Mouse (Mus musculus): ENCODE measurements at regions not wholly inside any gene's neighbourhood (a gene's known extent, or its start where the extent isn't known, plus 50 kb on each side); places are given as distances from the start of the nearest gene placed in this dataset.

DNA sequence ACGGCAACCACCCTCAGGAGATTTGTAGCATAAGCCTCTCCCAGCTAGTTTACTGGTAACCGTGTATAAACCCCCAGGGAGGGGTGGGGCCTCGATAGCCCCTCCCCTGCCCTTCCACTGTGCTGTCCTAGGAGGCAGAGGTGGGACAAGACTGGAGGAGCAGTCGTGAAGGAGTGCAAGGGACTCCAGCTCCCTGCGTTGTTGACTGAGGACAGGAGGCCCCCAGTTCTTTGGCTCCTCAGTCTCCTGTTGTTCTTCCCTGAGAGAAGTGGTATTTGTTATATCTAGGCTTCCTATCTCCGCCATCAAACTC lies 58.5 kb upstream of the Zfp217 start:
- peak; percentile 89 for DNase-seq (ENCODE audit: low spot score)
- Histone ChIP-seq H3K4me1 (ENCODE audit: insufficient read depth, low read depth, low read length) (peaks cover 57% of the 10 kb centered on the region), H3K36me3 (replicated peaks) (no peaks in the 10 kb centered on the region), H3K27me3 (ENCODE audit: insufficient read depth, low read length) (no peaks in the 10 kb centered on the region; the same call in 1 of the 2 replicates), H3K4me3 (ENCODE audit: low read depth, low read length) (peak overlapping the region; percentile 53; the same call in 1 of the 2 replicates), H3K9me3 (replicated peaks) (no peaks in the 10 kb centered on the region)
- TF ChIP-seq TAL1 (conservative IDR thresholded peaks at IDR 0.05; ENCODE audit: low read depth, low read length) (no peak), GATA2 (IDR thresholded peaks at IDR 0.05; ENCODE audit: borderline replicate concordance, low read depth, low read length) (no peak), POLR2AphosphoS5 (IDR thresholded peaks at IDR 0.05; ENCODE audit: insufficient replicate concordance, low read depth, low read length) (no peak), GATA1 (IDR thresholded peaks at IDR 0.05; ENCODE audit: borderline replicate concordance, low read length) (no peak), CTCF (IDR thresholded peaks at IDR 0.05; ENCODE audit: low read depth, low read length) (no peak)
- peak; percentile 81 for ATAC-seq (ENCODE audit: extremely low read depth, insufficient number of reproducible peaks, low FRiP score, poor library complexity, severe bottlenecking)

- Histone ChIP-seq H3K36me3 (replicated peaks) (no peaks in the 10 kb centered on the region), H3K4me3 (ENCODE audit: low read depth, low read length) (peak overlapping the region; percentile 67), H3K4me1 (ENCODE audit: insufficient read depth, low read depth, low read length) (peaks cover 60% of the 10 kb centered on the region), H3K27me3 (ENCODE audit: insufficient read depth, low read length) (no peaks in the 10 kb centered on the region), H3K9me3 (replicated peaks) (no peaks in the 10 kb centered on the region)
- ATAC-seq (ENCODE audit: extremely low read depth, insufficient number of reproducible peaks, low FRiP score, poor library complexity, severe bottlenecking): peak; percentile 16; the same call in 1 of the 2 replicates
- no peak for TF ChIP-seq GATA1 (IDR thresholded peaks at IDR 0.05; ENCODE audit: borderline replicate concordance, low read length)
- no peak for TF ChIP-seq GATA2 (IDR thresholded peaks at IDR 0.05; ENCODE audit: borderline replicate concordance, low read depth, low read length)
- no peak for TF ChIP-seq TAL1 (conservative IDR thresholded peaks at IDR 0.05; ENCODE audit: low read depth, low read length)
- TF ChIP-seq CTCF (IDR thresholded peaks at IDR 0.05; ENCODE audit: low read depth, low read length): no peak
- TF ChIP-seq POLR2AphosphoS5 (IDR thresholded peaks at IDR 0.05; ENCODE audit: insufficient replicate concordance, low read depth, low read length): no peak
- DNase-seq (ENCODE audit: low spot score): peak; percentile 61
Measured at GRCm38 (mm10) chr2:170205591-170206441, 57.9 kb upstream of the Zfp217 start.

GRCm38 (mm10) chr2:170204768-170205514 lies 57.0 kb upstream of the Zfp217 start:
- ATAC-seq (ENCODE audit: extremely low read depth, insufficient number of reproducible peaks, low FRiP score, poor library complexity, severe bottlenecking): no peak
- peak overlapping the region; percentile 67 for H3K4me3 ChIP-seq (ENCODE audit: low read depth, low read length)
- no peak for DNase-seq (ENCODE audit: low spot score)
- H3K36me3 ChIP-seq (replicated peaks): no peaks in the 10 kb centered on the region
- H3K9me3 ChIP-seq (replicated peaks): no peaks in the 10 kb centered on the region
- H3K4me1 ChIP-seq (ENCODE audit: insufficient read depth, low read depth, low read length): peaks cover 60% of the 10 kb centered on the region
- no peak for TF ChIP-seq POLR2AphosphoS5 (IDR thresholded peaks at IDR 0.05; ENCODE audit: insufficient replicate concordance, low read depth, low read length)
- TF ChIP-seq GATA2 (IDR thresholded peaks at IDR 0.05; ENCODE audit: borderline replicate concordance, low read depth, low read length): no peak
- TF ChIP-seq CTCF (IDR thresholded peaks at IDR 0.05; ENCODE audit: low read depth, low read length): no peak
- no peak for TF ChIP-seq GATA1 (IDR thresholded peaks at IDR 0.05; ENCODE audit: borderline replicate concordance, low read length)
- TF ChIP-seq TAL1 (conservative IDR thresholded peaks at IDR 0.05; ENCODE audit: low read depth, low read length): no peak
- H3K27me3 ChIP-seq (ENCODE audit: insufficient read depth, low read length): no peaks in the 10 kb centered on the region

DNA sequence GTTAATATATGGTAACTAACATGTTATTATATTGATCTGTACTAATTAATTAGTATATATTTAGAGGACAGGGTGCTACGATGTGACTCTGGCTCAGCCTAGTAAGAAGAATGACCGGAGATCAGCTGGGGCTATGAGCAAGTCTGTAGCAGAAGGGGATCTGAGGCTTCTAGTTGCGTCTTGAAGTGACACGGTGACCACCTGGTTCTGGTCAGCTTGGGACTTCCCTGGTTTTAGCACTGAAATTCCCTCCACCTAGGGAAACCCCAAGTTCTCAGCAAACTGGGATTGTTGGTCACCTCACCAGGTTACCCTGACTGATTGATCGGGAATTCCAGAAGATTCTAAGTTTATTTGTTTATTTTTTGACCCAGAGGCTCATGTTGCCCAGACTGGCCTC lies 55.6 kb upstream of the Zfp217 start:
- DNase-seq (ENCODE audit: low spot score) (no peak), ATAC-seq (ENCODE audit: extremely low read depth, insufficient number of reproducible peaks, low FRiP score, poor library complexity, severe bottlenecking) (no peak)
- H3K36me3 ChIP-seq (replicated peaks): peaks cover 2% of the 10 kb centered on the region
- no peaks in the 10 kb centered on the region for H3K9me3 ChIP-seq (replicated peaks)
- H3K27me3 ChIP-seq (ENCODE audit: insufficient read depth, low read length): no peaks in the 10 kb centered on the region
- TF ChIP-seq GATA1 (IDR thresholded peaks at IDR 0.05; ENCODE audit: borderline replicate concordance, low read length): no peak
- TF ChIP-seq GATA2 (IDR thresholded peaks at IDR 0.05; ENCODE audit: borderline replicate concordance, low read depth, low read length): no peak
- TF ChIP-seq CTCF (IDR thresholded peaks at IDR 0.05; ENCODE audit: low read depth, low read length): no peak
- TF ChIP-seq POLR2AphosphoS5 (IDR thresholded peaks at IDR 0.05; ENCODE audit: insufficient replicate concordance, low read depth, low read length): no peak
- no peak for TF ChIP-seq TAL1 (conservative IDR thresholded peaks at IDR 0.05; ENCODE audit: low read depth, low read length)
- peaks cover 56% of the 10 kb centered on the region for H3K4me1 ChIP-seq (ENCODE audit: insufficient read depth, low read depth, low read length)
- H3K4me3 ChIP-seq (ENCODE audit: low read depth, low read length): no peak overlapping the region

DNA sequence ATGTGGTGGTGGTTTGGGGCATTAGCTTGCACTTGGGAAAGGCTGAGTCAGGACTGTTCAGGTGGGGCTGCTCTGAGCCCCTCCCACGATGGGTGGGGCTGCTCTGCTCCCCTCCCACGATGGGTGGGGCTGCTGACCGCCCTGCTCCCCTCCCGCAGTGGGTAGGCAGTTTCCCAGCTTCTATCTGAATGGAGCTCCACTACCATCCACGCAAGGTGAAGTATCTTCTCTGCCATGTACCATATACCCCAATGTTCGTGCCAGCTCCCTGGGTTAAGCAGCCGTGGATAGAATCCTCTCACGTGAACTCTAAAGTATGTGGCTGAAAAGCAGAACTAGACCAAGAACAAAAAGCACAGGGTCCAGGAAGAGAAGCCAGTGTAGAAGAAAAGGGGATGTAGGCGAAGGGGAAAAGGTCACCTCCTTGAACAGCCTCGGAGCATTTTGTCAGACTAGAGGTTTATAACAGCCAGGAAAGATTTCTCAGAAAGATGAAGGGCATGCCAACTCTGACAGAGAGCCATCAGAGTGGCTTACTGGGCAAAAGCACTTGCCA lies 54.0 kb upstream of the Zfp217 start:
- peaks cover 46% of the 10 kb centered on the region for H3K4me1 ChIP-seq (ENCODE audit: insufficient read depth, low read depth, low read length)
- H3K36me3 ChIP-seq (replicated peaks): peaks cover 2% of the 10 kb centered on the region
- H3K27me3 ChIP-seq (ENCODE audit: insufficient read depth, low read length): no peaks in the 10 kb centered on the region
- peak; percentile 51 for ATAC-seq (ENCODE audit: extremely low read depth, insufficient number of reproducible peaks, low FRiP score, poor library complexity, severe bottlenecking)
- TF ChIP-seq GATA2 (IDR thresholded peaks at IDR 0.05; ENCODE audit: borderline replicate concordance, low read depth, low read length) (no peak), GATA1 (IDR thresholded peaks at IDR 0.05; ENCODE audit: borderline replicate concordance, low read length) (no peak), POLR2AphosphoS5 (IDR thresholded peaks at IDR 0.05; ENCODE audit: insufficient replicate concordance, low read depth, low read length) (no peak), CTCF (IDR thresholded peaks at IDR 0.05; ENCODE audit: low read depth, low read length) (no peak), TAL1 (conservative IDR thresholded peaks at IDR 0.05; ENCODE audit: low read depth, low read length) (no peak)
- H3K4me3 ChIP-seq (ENCODE audit: low read depth, low read length): peak overlapping the region; percentile 66; the same call in 1 of the 2 replicates
- no peaks in the 10 kb centered on the region for H3K9me3 ChIP-seq (replicated peaks)
- peak; percentile 51 for DNase-seq (ENCODE audit: low spot score)
